Mouse (Mus musculus) testis, adult 2 months (tissue): Measurements from ENCODE around the gene Zfp42.

Experiments
- CTCF ChIP-seq: fragments of 200-500 bp; IDR thresholded peaks from 2 replicates; pipeline ENCODE4 v1.5.1; 2012; ENCODE audit warnings: low read depth, mild to moderate bottlenecking, inconsistent platforms, low read length, moderate library complexity; ENCODE audit not compliant: control insufficient read depth, insufficient read depth, insufficient replicate concordance
- POLR2A ChIP-seq: fragments of 200-500 bp; IDR thresholded peaks from 2 replicates; pipeline ENCODE4 v1.6.1; 2012; ENCODE audit warnings: low read depth, mild to moderate bottlenecking, inconsistent platforms, low read length, moderate library complexity; ENCODE audit not compliant: control insufficient read depth

- TF ChIP-seq CTCF (no peak), POLR2A (no peak)
Observed at GRCm38 (mm10) chr8:43329913-43330705, 23.3 kb upstream of the Zfp42 start.
